Mouse (Mus musculus): ENCODE data around the gene Fnip2. TPM values are rescaled to one million over a fixed set of nuclear protein-coding genes. Genes with fewer than 3 reads are reported as not detected.

The Fnip2 gene
- polyA plus RNA-seq, 1 experiment from 2014 or later = 5.7 TPM

Other genes starting within 250 kb of the Fnip2 start
- 0.14 TPM in 1 of 2 replicates, not detected in the other for gene Gm17359, start 231.1 kb downstream of the Fnip2 start, polyA plus RNA-seq (2015; fragmentation: Nextera tagmentation; extraction: Ambion mirVana)
- gene Ppid, start 23.5 kb upstream of the Fnip2 start, polyA plus RNA-seq (2015; fragmentation: Nextera tagmentation; extraction: Ambion mirVana) = 161 and 169 TPM in 2 replicates
- 9.9 and 11.3 TPM in 2 replicates for gene 4930579G24Rik, start 61.3 kb upstream of the Fnip2 start, polyA plus RNA-seq (2015; fragmentation: Nextera tagmentation; extraction: Ambion mirVana)
- 38.9 and 46.4 TPM in 2 replicates for gene Etfdh, start 61.7 kb upstream of the Fnip2 start, polyA plus RNA-seq (2015; fragmentation: Nextera tagmentation; extraction: Ambion mirVana)
- gene Rxfp1, start 170.1 kb upstream of the Fnip2 start, polyA plus RNA-seq (2015; fragmentation: Nextera tagmentation; extraction: Ambion mirVana) = 0.16 and 0.41 TPM in 2 replicates